Mouse (Mus musculus) hindbrain, embryonic 13.5 days (tissue): ENCODE measurements at regions not wholly inside any gene's neighbourhood (a gene's known extent, or its start where the extent isn't known, plus 50 kb on each side); places are given as distances from the start of the nearest gene placed in this dataset.
"Not testable (repeated sequence)": the region's sequence is repeated elsewhere in the genome, so short reads cannot be mapped to it uniquely, and the experiment has no call there.

Source experiments
- ATAC-seq: fragments of 200-750 bp; cut with Nextera tagmentation; 2 replicates; pipeline ENCODE4 v1.8.0; 2017; ENCODE audit warnings: moderate TSS enrichment; ENCODE audit not compliant: low FRiP score
- H3K27ac ChIP-seq: fragments of 300-500 bp; sonication (generic); 2 replicates; pipeline ENCODE4 v1.5.1; 2015; ENCODE audit warnings: inconsistent platforms, mild to moderate bottlenecking, moderate library complexity
- H3K27me3 ChIP-seq: fragments of 300-500 bp; sonication (generic); 2 replicates; pipeline ENCODE4 v1.6.1; 2015; ENCODE audit warnings: mild to moderate bottlenecking, inconsistent platforms
- H3K36me3 ChIP-seq: fragments of 300-500 bp; sonication (generic); 2 replicates; pipeline ENCODE4 v1.6.1; 2015; ENCODE audit warnings: mild to moderate bottlenecking, inconsistent platforms
- H3K4me1 ChIP-seq: fragments of 300-500 bp; sonication (generic); replicated peaks from 2 replicates; pipeline ENCODE4 v1.6.1; 2015; ENCODE audit warnings: inconsistent platforms
- H3K4me2 ChIP-seq: fragments of 300-500 bp; sonication (generic); 2 replicates; pipeline ENCODE4 v1.6.1; 2015; ENCODE audit warnings: inconsistent platforms, mild to moderate bottlenecking, moderate library complexity
- H3K4me3 ChIP-seq: fragments of 300-500 bp; sonication (generic); 2 replicates; pipeline ENCODE4 v1.5.1; 2015; ENCODE audit warnings: mild to moderate bottlenecking, inconsistent platforms
- H3K9ac ChIP-seq: fragments of 300-500 bp; sonication (generic); 2 replicates; pipeline ENCODE4 v1.6.1; 2015; ENCODE audit warnings: mild to moderate bottlenecking, inconsistent platforms
- H3K9me3 ChIP-seq: fragments of 300-500 bp; sonication (generic); 2 replicates; pipeline ENCODE4 v1.6.1; 2016; ENCODE audit warnings: inconsistent platforms
- WGBS: fragments of 180-500 bp; shearing (Covaris S2); methylation state at CpG from one replicate; pipeline ENCODE4 v1.1.7; 2015; 5-methylcytosine and 5-hydroxymethylcytosine counted together

- no peak overlapping the region for H3K9ac ChIP-seq
- H3K27me3 ChIP-seq, result no peaks in the 10 kb centered on the region
- no peak overlapping the region for H3K4me2 ChIP-seq
- no peak overlapping the region for H3K4me3 ChIP-seq
- H3K9me3 ChIP-seq, result peaks cover 3% of the 10 kb centered on the region; the same call in 1 of the 2 replicates
- no peaks in the 10 kb centered on the region for H3K36me3 ChIP-seq
- no peaks in the 10 kb centered on the region for H3K4me1 ChIP-seq
- ATAC-seq, result no peak
- H3K27ac ChIP-seq, result no peak overlapping the region
- 70% methylated on average over 3 of the region's 3 CpGs for WGBS
Measured at GRCm38 (mm10) chr10:3192291-3192690, 75.3 kb downstream of the H60c start.

- H3K4me1 ChIP-seq, result no peaks in the 10 kb centered on the region
- no peak overlapping the region for H3K9ac ChIP-seq
- ATAC-seq, result no peak
- H3K9me3 ChIP-seq, result no peaks in the 10 kb centered on the region
- no peaks in the 10 kb centered on the region for H3K27me3 ChIP-seq
- 87% methylated on average over 4 of the region's 4 CpGs for WGBS
- no peak overlapping the region for H3K4me2 ChIP-seq
- H3K4me3 ChIP-seq, result no peak overlapping the region
- H3K36me3 ChIP-seq, result no peaks in the 10 kb centered on the region
- no peak overlapping the region for H3K27ac ChIP-seq
Measured at GRCm38 (mm10) chr10:3188361-3188760, 79.2 kb downstream of the H60c start.

DNA sequence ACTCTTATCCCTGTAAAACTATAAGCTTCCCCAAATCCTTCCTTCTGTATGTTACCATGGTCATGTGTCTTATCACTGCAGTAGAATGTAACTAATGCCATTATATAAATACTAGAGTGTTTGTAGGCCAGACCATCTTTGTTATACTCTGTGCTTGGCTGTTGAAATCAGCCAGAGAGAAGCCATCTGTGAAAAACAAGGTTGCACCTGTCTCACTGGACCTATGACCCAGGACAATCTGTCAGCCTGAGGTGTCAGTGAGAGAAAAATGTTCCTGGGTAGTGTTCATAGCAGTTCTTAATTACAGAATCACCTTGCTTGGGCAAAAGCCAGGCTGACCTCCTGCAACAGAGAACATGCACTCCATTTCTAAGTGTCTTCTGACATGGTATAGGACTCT, 87.5 kb downstream of the H60c start:
- Histone ChIP-seq H3K36me3 (no peaks in the 10 kb centered on the region), H3K4me1 (no peaks in the 10 kb centered on the region), H3K9me3 (peaks cover 21% of the 10 kb centered on the region; the same call in 1 of the 2 replicates), H3K4me2 (no peak overlapping the region), H3K9ac (no peak overlapping the region), H3K27ac (no peak overlapping the region), H3K27me3 (no peaks in the 10 kb centered on the region), H3K4me3 (no peak overlapping the region)
- no peak for ATAC-seq

DNA sequence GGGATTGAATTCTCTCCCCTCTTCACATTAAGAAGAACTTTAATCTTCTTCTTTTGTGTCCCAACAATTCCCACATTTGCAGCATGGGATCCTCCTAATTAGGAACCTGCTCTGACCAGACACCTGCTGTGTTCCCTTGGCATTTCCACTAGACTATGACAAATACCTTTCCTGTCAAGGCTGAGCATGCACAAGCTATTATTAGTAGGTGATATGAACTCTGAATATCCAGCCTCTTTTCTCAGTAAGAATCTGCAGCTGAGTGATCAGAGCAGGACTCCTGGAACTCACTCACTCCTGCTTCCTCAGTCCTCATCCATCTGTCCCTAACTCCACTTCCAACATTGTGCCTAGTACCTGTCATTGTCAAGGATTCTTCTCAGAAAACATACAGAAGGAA, 94.0 kb downstream of the H60c start:
- no peak overlapping the region for H3K4me2 ChIP-seq
- no peak overlapping the region for H3K27ac ChIP-seq
- no peaks in the 10 kb centered on the region for H3K4me1 ChIP-seq
- no peaks in the 10 kb centered on the region for H3K27me3 ChIP-seq
- no peaks in the 10 kb centered on the region for H3K36me3 ChIP-seq
- no peak overlapping the region for H3K4me3 ChIP-seq
- no peak overlapping the region for H3K9ac ChIP-seq
- ATAC-seq, result no peak
- 0 out of 2 replicates have a peak, but pooled peaks cover 8% of the 10 kb centered on the region for H3K9me3 ChIP-seq

- not testable (repeated sequence) for H3K27me3 ChIP-seq, H3K4me3 ChIP-seq, H3K4me1 ChIP-seq, H3K36me3 ChIP-seq, H3K27ac ChIP-seq, H3K4me2 ChIP-seq, ATAC-seq, H3K9me3 ChIP-seq, H3K9ac ChIP-seq
- 58% methylated on average over 4 of the region's 4 CpGs for WGBS
Measured at GRCm38 (mm10) chr10:3172927-3173326, 94.6 kb downstream of the H60c start.

DNA sequence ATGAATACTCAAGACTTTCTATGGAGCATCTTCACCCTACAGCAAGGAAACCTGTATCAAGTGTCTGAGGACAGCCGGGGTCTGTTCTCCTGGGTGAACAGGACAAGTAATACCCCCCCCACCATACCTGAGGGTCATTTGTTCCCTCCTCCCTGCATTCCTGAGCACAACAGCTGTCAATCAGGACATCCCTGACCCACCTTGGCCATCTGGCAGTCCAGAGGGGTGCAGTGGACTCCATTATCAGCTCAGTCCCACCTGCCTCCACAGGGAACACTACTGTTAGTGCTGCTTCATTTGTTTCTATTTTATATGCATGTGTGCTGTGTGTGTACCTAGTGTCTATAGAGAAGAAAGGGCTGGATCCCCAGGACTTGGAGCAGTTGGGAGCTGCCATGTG, 95.3 kb downstream of the H60c start:
- WGBS, result 91% methylated on average over 1 of the region's 1 CpGs
- H3K9me3 ChIP-seq, result 0 out of 2 replicates have a peak, but pooled peaks cover 7% of the 10 kb centered on the region
- H3K36me3 ChIP-seq, result no peaks in the 10 kb centered on the region
- no peak overlapping the region for H3K4me2 ChIP-seq
- H3K27ac ChIP-seq, result no peak overlapping the region
- no peaks in the 10 kb centered on the region for H3K27me3 ChIP-seq
- H3K4me1 ChIP-seq, result no peaks in the 10 kb centered on the region
- no peak overlapping the region for H3K9ac ChIP-seq
- ATAC-seq, result no peak
- H3K4me3 ChIP-seq, result no peak overlapping the region

DNA sequence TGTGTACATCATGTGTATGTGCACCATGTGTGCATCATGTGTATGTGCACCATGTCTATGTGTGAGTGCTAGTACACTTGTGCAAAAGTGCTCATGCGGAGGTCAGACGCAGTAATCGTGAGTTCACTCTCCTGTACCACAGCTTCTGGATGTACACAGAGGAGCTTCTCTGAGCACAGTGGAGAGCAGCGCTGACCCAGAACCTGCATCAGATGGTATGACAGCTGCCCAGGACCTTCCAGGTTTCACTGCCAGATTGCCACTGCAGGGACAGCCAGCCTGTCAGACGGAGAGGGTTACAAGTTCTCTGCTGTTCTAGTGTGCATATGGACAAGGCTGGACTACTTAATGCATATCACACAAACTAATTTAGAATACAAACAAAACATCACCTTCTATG, 96.2 kb downstream of the H60c start:
- ATAC-seq, result no peak
- Histone ChIP-seq H3K36me3 (no peaks in the 10 kb centered on the region), H3K27ac (no peak overlapping the region), H3K27me3 (no peaks in the 10 kb centered on the region), H3K4me3 (no peak overlapping the region), H3K4me2 (no peak overlapping the region), H3K9ac (no peak overlapping the region), H3K9me3 (0 out of 2 replicates have a peak, but pooled peaks cover 7% of the 10 kb centered on the region), H3K4me1 (no peaks in the 10 kb centered on the region)
- 91% methylated on average over 5 of the region's 5 CpGs for WGBS

- Histone ChIP-seq H3K9ac (no peak overlapping the region), H3K36me3 (no peaks in the 10 kb centered on the region), H3K4me1 (no peaks in the 10 kb centered on the region), H3K27me3 (no peaks in the 10 kb centered on the region), H3K27ac (no peak overlapping the region), H3K4me3 (no peak overlapping the region), H3K9me3 (peaks cover 29% of the 10 kb centered on the region), H3K4me2 (no peak overlapping the region)
- no peak for ATAC-seq
- WGBS, result 89% methylated on average over 4 of the region's 4 CpGs
Measured at GRCm38 (mm10) chr10:3155542-3155941, 112.0 kb downstream of the H60c start.

DNA sequence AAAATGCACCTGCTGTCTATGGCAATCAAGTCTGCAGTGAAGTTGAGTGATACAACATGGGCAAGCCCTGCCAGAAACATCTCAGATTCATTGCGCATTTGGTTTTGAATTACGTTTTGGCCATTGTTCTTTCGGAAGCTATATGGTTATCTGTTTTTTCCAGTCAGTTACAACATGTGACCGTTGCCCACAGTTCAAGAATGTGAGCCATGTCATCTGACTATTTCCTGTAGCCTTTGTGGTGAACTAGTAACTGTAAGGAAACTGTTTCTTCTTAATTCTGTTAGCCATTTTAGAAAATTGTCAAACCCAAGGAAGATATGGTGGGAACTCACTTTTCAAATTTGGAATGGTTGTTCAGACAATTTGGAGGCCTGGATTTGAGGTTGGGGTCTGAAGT, 119.4 kb downstream of the H60c start:
- H3K9ac ChIP-seq, result no peak overlapping the region
- H3K36me3 ChIP-seq, result no peaks in the 10 kb centered on the region
- no peak overlapping the region for H3K27ac ChIP-seq
- no peaks in the 10 kb centered on the region for H3K4me1 ChIP-seq
- ATAC-seq, result no peak
- WGBS, result 93% methylated on average over 4 of the region's 4 CpGs
- no peak overlapping the region for H3K4me3 ChIP-seq
- H3K27me3 ChIP-seq, result no peaks in the 10 kb centered on the region
- H3K4me2 ChIP-seq, result no peak overlapping the region
- H3K9me3 ChIP-seq, result peaks cover 26% of the 10 kb centered on the region; the same call in 1 of the 2 replicates

DNA sequence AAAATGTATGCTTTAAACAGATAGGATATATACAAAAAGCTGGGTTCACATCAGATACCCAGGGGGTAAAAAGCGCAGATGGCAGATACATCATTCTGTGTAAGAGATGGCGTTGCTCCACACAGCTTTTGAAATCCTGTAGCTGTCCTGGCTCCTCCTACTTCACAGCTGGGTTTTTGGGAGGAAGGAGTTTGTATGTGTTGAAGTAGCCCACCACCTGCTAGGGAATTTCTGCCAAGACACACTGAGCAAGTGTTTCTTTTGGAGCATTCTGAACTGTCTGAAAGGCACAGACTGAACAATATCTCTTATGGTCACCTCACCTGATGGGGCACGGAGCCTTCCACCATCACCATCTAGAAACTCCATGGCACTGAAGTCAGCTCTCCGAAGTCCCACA, 128.3 kb downstream of the H60c start:
- Histone ChIP-seq H3K27me3 (no peaks in the 10 kb centered on the region), H3K9ac (no peak overlapping the region), H3K4me2 (no peak overlapping the region), H3K4me1 (no peaks in the 10 kb centered on the region), H3K4me3 (no peak overlapping the region), H3K9me3 (peaks cover 10% of the 10 kb centered on the region), H3K27ac (no peak overlapping the region), H3K36me3 (no peaks in the 10 kb centered on the region)
- no peak for ATAC-seq
- WGBS, result 85% methylated on average over 4 of the region's 4 CpGs

- Histone ChIP-seq H3K27me3 (no peaks in the 10 kb centered on the region), H3K4me2 (no peak overlapping the region), H3K36me3 (no peaks in the 10 kb centered on the region), H3K4me3 (no peak overlapping the region), H3K27ac (no peak overlapping the region), H3K9ac (no peak overlapping the region), H3K9me3 (peaks cover 65% of the 10 kb centered on the region), H3K4me1 (no peaks in the 10 kb centered on the region)
- 76% methylated on average over 1 of the region's 1 CpGs for whole genome bisulfite sequencing
- ATAC-seq, result no peak
Measured at GRCm38 (mm10) chr10:3127491-3127890, 140.1 kb downstream of the H60c start.

DNA sequence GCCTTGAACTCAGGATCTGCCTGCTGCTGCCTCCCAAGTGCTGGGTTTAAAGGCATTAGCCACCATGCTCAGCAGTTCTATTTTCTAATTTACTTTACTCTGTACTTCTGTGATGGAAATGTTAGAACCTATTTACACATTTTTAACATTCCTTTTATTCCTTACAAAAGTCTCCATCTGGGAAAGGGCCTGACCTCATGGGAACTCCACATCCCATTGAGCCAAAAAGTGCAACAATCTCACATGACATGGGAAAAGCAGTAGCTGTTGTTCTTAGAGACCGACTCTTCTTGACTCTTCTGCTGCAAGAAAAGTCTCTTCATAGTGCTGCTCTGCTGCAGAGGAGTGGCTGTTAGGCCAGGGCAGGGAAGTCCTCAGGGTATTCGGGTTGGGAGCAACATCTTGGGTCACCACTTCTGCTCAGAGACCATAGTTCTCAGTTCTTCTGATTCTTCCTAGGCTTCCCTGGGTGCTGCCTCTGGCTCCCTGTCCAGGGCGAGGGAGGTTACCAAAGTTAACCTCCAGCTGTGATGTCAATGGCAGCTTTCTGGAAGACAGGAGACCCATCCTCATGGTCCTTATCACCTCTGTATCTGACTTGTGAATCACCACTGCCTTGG, 150.0 kb downstream of the H60c start:
- 91% methylated on average over 3 of the region's 3 CpGs for WGBS
- H3K27ac ChIP-seq, result no peak overlapping the region
- H3K4me3 ChIP-seq, result no peak overlapping the region
- H3K9me3 ChIP-seq, result peaks cover 77% of the 10 kb centered on the region
- no peak overlapping the region for H3K4me2 ChIP-seq
- no peaks in the 10 kb centered on the region for H3K27me3 ChIP-seq
- H3K4me1 ChIP-seq, result no peaks in the 10 kb centered on the region
- H3K9ac ChIP-seq, result no peak overlapping the region
- no peaks in the 10 kb centered on the region for H3K36me3 ChIP-seq
- no peak for ATAC-seq

DNA sequence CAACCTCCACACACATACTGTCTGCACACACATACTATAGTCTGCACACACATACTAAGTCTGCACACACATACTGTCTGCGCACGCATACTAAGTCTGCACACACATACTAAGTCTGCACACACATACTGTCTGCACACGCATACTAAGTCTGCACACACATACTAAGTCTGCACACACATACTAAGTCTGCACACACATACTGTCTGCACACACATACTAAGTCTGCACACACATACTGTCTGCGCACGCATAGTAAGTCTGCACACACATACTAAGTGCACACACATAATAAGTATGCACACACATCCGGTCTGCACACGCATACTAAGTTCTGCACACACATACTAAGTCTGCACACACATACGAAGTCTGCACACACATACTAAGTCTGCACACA, 153.2 kb downstream of the H60c start:
- not testable (repeated sequence) for H3K27ac ChIP-seq
- 67% methylated on average over 5 of the region's 8 CpGs for WGBS

More for the DNA sequence above, 153.2 kb downstream of the H60c start:
- not testable (repeated sequence) for H3K9ac ChIP-seq, H3K4me2 ChIP-seq, H3K4me1 ChIP-seq, ATAC-seq, H3K36me3 ChIP-seq, H3K4me3 ChIP-seq, H3K27me3 ChIP-seq
- H3K9me3 ChIP-seq, result peaks cover 53% of the 10 kb centered on the region
